Mouse (Mus musculus) CD4-positive, CD25-positive, alpha-beta regulatory T cell, adult 2 months (primary cell): ENCODE results near the gene AC192777.2.
"Not testable (repeated sequence)": the region's sequence is repeated elsewhere in the genome, so short reads cannot be mapped to it uniquely, and the experiment has no call there.

Source experiments
- DNase-seq: peaks from one replicate; pipeline ENCODE4 v3.0.0-alpha.2; 2012; ENCODE audit warnings: low read depth, low spot score

AC192777.2 gene

DNA sequence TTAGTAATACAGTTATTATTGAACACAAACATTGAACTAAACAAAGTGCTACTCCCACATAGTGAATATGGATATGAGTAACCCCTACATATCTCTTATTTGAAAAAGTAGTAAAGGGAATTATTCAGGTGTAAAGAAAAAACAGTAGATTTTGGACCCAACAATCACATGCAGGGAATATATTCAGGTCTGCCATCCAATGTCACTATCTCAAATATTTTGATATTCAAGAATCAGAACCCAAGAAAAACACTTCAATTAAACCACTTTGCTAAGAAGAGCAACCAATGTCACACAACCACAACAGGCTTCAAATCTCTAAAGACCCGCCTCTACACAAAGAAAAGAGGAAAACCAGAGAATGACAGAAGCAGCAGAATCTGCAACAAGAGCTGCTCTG, at the start of gene AC192777.2:
TSS of gene AC192777.2 (plus strand) at position 301 of the 400 bp plus-strand sequence.
- not testable (repeated sequence) for DNase-seq

DNA sequence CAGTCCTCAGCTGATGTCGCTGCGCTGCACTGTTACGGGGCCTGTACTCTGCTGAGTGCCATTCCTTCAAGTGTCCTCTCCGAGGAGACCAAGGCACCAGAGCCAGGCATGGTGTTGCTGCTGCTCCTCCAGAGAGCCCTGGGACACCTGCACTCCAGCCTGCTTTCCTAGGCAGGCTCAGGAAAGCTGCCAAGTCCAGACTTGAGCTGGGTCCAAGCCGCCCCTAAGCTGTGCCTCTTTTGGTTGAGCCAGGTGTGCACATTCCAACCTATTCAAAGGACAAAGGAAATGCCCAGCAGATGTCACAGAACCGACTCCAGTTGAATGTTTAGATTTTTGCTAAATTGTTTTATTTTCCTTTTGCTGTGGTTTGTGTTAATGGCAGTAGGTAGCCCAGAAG, 20.9 kb downstream of the AC192777.2 start:
- DNase-seq: not testable (repeated sequence)

- DNase-seq: not testable (repeated sequence)
Measured at GRCm38 (mm10) chr17:40116877-40117276, 21.6 kb downstream of the AC192777.2 start.
